Mouse (Mus musculus): Measurements from ENCODE around the gene Inf2. TPM values are rescaled to one million over a fixed set of nuclear protein-coding genes. Genes with fewer than 3 reads are reported as not detected.

The Inf2 gene
- polyA plus RNA-seq, 1 experiment: 26.3 TPM

GRCm38 (mm10) chr12:112554900-112555299, 33.7 kb upstream of the Inf2 start:
- 77% methylated on average over 12 of the region's 12 CpGs for WGBS
- no peaks in the 10 kb centered on the region for H3K27me3 ChIP-seq (ENCODE audit: control insufficient read depth, insufficient read depth, low read length)
- no peak for DNase-seq

DNA sequence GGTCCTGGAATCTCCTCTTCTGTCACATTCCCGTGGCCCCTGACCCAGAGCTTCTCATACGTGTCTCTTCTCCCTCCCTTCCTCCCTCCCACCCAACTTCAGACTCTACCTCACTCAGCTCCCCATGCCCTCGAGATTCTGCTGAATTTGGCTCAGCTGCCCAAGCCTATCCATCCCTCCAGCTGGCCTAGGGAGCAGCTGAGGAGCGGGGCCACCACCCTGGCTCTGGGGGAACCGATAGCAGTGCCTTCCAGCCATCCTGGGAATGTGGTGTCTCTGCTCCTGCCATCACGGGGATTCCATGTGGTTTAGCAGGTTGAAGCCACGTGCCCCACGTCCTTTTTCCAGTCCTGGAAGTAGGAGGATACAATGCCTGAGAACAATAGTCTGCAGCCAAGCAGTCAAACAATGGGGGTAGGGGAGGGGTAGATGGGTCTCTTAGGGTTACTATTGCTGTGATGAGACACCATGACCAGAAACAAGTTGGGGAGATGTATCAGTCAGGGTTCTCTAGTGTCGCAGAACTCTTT, 32.0 kb upstream of the Inf2 start:
- H3K27ac ChIP-seq (ENCODE audit: control insufficient read depth, insufficient read depth, low read length): no peak overlapping the region
- no peaks in the 10 kb centered on the region for H3K27me3 ChIP-seq (ENCODE audit: control insufficient read depth, insufficient read depth, low read length)
- WGBS: 87% methylated on average over 9 of the region's 9 CpGs
- no peak for DNase-seq
- no peaks in the 10 kb centered on the region for H3K36me3 ChIP-seq (ENCODE audit: control insufficient read depth, insufficient read depth, low read length)
- no peaks in the 10 kb centered on the region for H3K4me1 ChIP-seq (replicated peaks; ENCODE audit: control insufficient read depth, insufficient read depth, low read length)
- TF ChIP-seq CTCF (IDR thresholded peaks at IDR 0.05; ENCODE audit: borderline replicate concordance, control insufficient read depth, extremely low read depth, insufficient read depth, low read length, poor library complexity) (no peak), POLR2A (IDR thresholded peaks at IDR 0.05; ENCODE audit: control insufficient read depth, extremely low read depth, insufficient read depth, low read length, poor library complexity) (no peak)
- no peak overlapping the region for H3K4me3 ChIP-seq (ENCODE audit: control insufficient read depth, insufficient read depth, low read length)

More at GRCm38 (mm10) chr12:112554900-112555299, 33.7 kb upstream of the Inf2 start:
- TF ChIP-seq POLR2A (IDR thresholded peaks at IDR 0.05; ENCODE audit: control insufficient read depth, extremely low read depth, insufficient read depth, low read length, poor library complexity) (no peak), CTCF (IDR thresholded peaks at IDR 0.05; ENCODE audit: borderline replicate concordance, control insufficient read depth, extremely low read depth, insufficient read depth, low read length, poor library complexity) (no peak)
- no peaks in the 10 kb centered on the region for H3K4me1 ChIP-seq (replicated peaks; ENCODE audit: control insufficient read depth, insufficient read depth, low read length)
- no peak overlapping the region for H3K27ac ChIP-seq (ENCODE audit: control insufficient read depth, insufficient read depth, low read length)
- no peak overlapping the region for H3K4me3 ChIP-seq (ENCODE audit: control insufficient read depth, insufficient read depth, low read length)
- H3K36me3 ChIP-seq (ENCODE audit: control insufficient read depth, insufficient read depth, low read length): no peaks in the 10 kb centered on the region

DNA sequence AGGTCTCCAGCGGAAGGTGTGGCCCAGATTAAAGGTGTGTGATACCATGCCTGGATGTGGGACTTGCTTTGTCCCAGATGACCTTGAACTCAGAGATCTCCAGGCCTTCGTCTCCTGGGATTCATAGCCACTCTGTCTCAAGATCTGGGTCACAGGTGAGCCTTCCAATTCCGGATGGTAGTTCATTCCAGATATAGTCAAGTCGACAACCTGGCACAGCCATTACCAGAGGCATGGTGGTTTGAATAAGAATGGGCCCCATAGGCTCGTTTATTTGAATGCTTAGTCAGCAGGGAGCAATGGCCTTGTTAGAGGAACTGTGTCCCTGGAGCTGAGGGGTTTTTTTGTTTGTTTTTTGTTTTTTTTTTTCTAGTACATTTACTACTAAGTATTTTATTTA, 31.4 kb upstream of the Inf2 start:
- Histone ChIP-seq H3K4me1 (replicated peaks; ENCODE audit: control insufficient read depth, insufficient read depth, low read length) (no peaks in the 10 kb centered on the region), H3K4me3 (ENCODE audit: control insufficient read depth, insufficient read depth, low read length) (no peak overlapping the region), H3K27me3 (ENCODE audit: control insufficient read depth, insufficient read depth, low read length) (no peaks in the 10 kb centered on the region), H3K27ac (ENCODE audit: control insufficient read depth, insufficient read depth, low read length) (no peak overlapping the region), H3K36me3 (ENCODE audit: control insufficient read depth, insufficient read depth, low read length) (no peaks in the 10 kb centered on the region)
- WGBS: 92% methylated on average over 5 of the region's 5 CpGs
- TF ChIP-seq POLR2A (IDR thresholded peaks at IDR 0.05; ENCODE audit: control insufficient read depth, extremely low read depth, insufficient read depth, low read length, poor library complexity): no peak
- no peak for TF ChIP-seq CTCF (IDR thresholded peaks at IDR 0.05; ENCODE audit: borderline replicate concordance, control insufficient read depth, extremely low read depth, insufficient read depth, low read length, poor library complexity)
- no peak for DNase-seq

GRCm38 (mm10) chr12:112559231-112559630, 29.4 kb upstream of the Inf2 start:
- H3K4me1 ChIP-seq (replicated peaks; ENCODE audit: control insufficient read depth, insufficient read depth, low read length): no peaks in the 10 kb centered on the region
- no peaks in the 10 kb centered on the region for H3K36me3 ChIP-seq (ENCODE audit: control insufficient read depth, insufficient read depth, low read length)
- no peak overlapping the region for H3K4me3 ChIP-seq (ENCODE audit: control insufficient read depth, insufficient read depth, low read length)
- TF ChIP-seq CTCF (IDR thresholded peaks at IDR 0.05; ENCODE audit: borderline replicate concordance, control insufficient read depth, extremely low read depth, insufficient read depth, low read length, poor library complexity): no peak
- TF ChIP-seq POLR2A (IDR thresholded peaks at IDR 0.05; ENCODE audit: control insufficient read depth, extremely low read depth, insufficient read depth, low read length, poor library complexity): no peak
- 78% methylated on average over 3 of the region's 3 CpGs for WGBS
- no peak overlapping the region for H3K27ac ChIP-seq (ENCODE audit: control insufficient read depth, insufficient read depth, low read length)
- no peaks in the 10 kb centered on the region for H3K27me3 ChIP-seq (ENCODE audit: control insufficient read depth, insufficient read depth, low read length)
- no peak for DNase-seq

DNA sequence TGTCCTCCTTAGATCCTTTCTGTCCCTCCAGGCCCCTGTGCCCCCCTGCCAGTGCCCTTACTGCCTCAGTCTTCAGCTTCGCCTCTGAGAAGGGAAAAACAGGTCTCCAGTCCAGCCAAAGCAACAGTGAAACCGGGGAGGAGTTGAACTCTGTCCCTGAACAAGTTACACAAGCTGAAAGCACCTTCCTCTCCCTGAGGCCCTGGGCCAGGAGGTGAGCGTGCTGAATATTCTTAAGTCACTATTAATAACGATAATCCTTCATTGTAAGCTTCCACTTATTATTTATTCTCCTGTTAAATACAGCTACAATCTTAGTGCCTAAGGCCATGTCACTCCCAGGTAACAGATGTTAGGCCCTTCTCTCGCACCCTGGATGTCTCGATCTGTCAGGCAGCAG, 28.9 kb upstream of the Inf2 start:
- no peak for DNase-seq
- Histone ChIP-seq H3K4me1 (replicated peaks; ENCODE audit: control insufficient read depth, insufficient read depth, low read length) (no peaks in the 10 kb centered on the region), H3K27me3 (ENCODE audit: control insufficient read depth, insufficient read depth, low read length) (no peaks in the 10 kb centered on the region), H3K27ac (ENCODE audit: control insufficient read depth, insufficient read depth, low read length) (no peak overlapping the region), H3K4me3 (ENCODE audit: control insufficient read depth, insufficient read depth, low read length) (no peak overlapping the region), H3K36me3 (ENCODE audit: control insufficient read depth, insufficient read depth, low read length) (no peaks in the 10 kb centered on the region)
- TF ChIP-seq CTCF (IDR thresholded peaks at IDR 0.05; ENCODE audit: borderline replicate concordance, control insufficient read depth, extremely low read depth, insufficient read depth, low read length, poor library complexity): no peak
- TF ChIP-seq POLR2A (IDR thresholded peaks at IDR 0.05; ENCODE audit: control insufficient read depth, extremely low read depth, insufficient read depth, low read length, poor library complexity): no peak
- 98% methylated on average over 6 of the region's 6 CpGs for WGBS

GRCm38 (mm10) chr12:112560176-112560797, 28.3 kb upstream of the Inf2 start:
- Histone ChIP-seq H3K36me3 (ENCODE audit: control insufficient read depth, insufficient read depth, low read length) (no peaks in the 10 kb centered on the region), H3K4me3 (ENCODE audit: control insufficient read depth, insufficient read depth, low read length) (no peak overlapping the region), H3K27ac (ENCODE audit: control insufficient read depth, insufficient read depth, low read length) (no peak overlapping the region), H3K4me1 (replicated peaks; ENCODE audit: control insufficient read depth, insufficient read depth, low read length) (no peaks in the 10 kb centered on the region), H3K27me3 (ENCODE audit: control insufficient read depth, insufficient read depth, low read length) (no peaks in the 10 kb centered on the region)
- TF ChIP-seq POLR2A (IDR thresholded peaks at IDR 0.05; ENCODE audit: control insufficient read depth, extremely low read depth, insufficient read depth, low read length, poor library complexity): no peak
- no peak for TF ChIP-seq CTCF (IDR thresholded peaks at IDR 0.05; ENCODE audit: borderline replicate concordance, control insufficient read depth, extremely low read depth, insufficient read depth, low read length, poor library complexity)
- DNase-seq: peak; percentile 28
- 84% methylated on average over 5 of the region's 5 CpGs for WGBS

Data from thymus, adult 2 months (tissue).